Mouse (Mus musculus) olfactory bulb, adult 2 months (tissue): Measurements from ENCODE around the gene Arhgef1. TPM values are rescaled to one million over a fixed set of nuclear protein-coding genes. Genes with fewer than 3 reads are reported as not detected.
A peak's percentile ranks its signal among the peaks of the same experiment; 100 is the strongest.

Experiments used
- H3K27ac ChIP-seq: fragments of 200-500 bp; 2 replicates; pipeline ENCODE4 v1.5.1; 2012; ENCODE audit warnings: low read depth, low read length; ENCODE audit not compliant: insufficient read depth
- H3K4me1 ChIP-seq: fragments of 200-500 bp; 2 replicates; pipeline ENCODE4 v1.6.1; 2012; ENCODE audit warnings: low read length; ENCODE audit not compliant: control insufficient read depth, insufficient read depth
- H3K4me3 ChIP-seq: fragments of 200-500 bp; 2 replicates; pipeline ENCODE4 v1.5.1; 2012; ENCODE audit warnings: mild to moderate bottlenecking, low read depth, low read length, moderate library complexity; ENCODE audit not compliant: insufficient read depth
- CTCF ChIP-seq: fragments of 200-500 bp; IDR thresholded peaks from 2 replicates; pipeline ENCODE4 v1.5.1; 2012; ENCODE audit warnings: low read depth, mild to moderate bottlenecking, low read length, moderate library complexity; ENCODE audit not compliant: insufficient read depth
- POLR2A ChIP-seq: fragments of 200-500 bp; IDR thresholded peaks from 2 replicates; pipeline ENCODE4 v1.6.1; 2012; ENCODE audit warnings: mild to moderate bottlenecking, low read depth, low read length, moderate library complexity; ENCODE audit not compliant: insufficient read depth
- WGBS: fragments of 180-500 bp; shearing (Covaris S2); methylation state at CpG from one replicate; pipeline ENCODE4 v1.1.7; 2018; 5-methylcytosine and 5-hydroxymethylcytosine counted together
- polyA plus RNA-seq: library from polyadenylated mRNA; stranded (reverse); fragments of >200 nt; gene quantifications from 2 replicates; pipeline ENCODE4 v1.2.4, GENCODE M21; 2012; ENCODE audit warnings: low replicate concordance; ENCODE audit not compliant: missing spikeins, insufficient read depth, insufficient read length

The Arhgef1 gene
- polyA plus RNA-seq, 1 experiment: 291 TPM

GRCm38 (mm10) chr7:24869532-24870165 lies 33.1 kb upstream of the Arhgef1 start, which contains the start of the genes Lypd4 and Dmrtc2:
Lypd4 (minus strand) TSS chr7:24869941.
Dmrtc2 (plus strand) TSS chr7:24870057.
- TF ChIP-seq CTCF: no peak
- Histone ChIP-seq H3K27ac (no peak within 1 kb of the TSS), H3K4me1 (peaks cover 7% of the 10 kb centered on the region), H3K4me3 (no peak within 1 kb of the TSS)
- 62% methylated on average over 41 of the region's 41 CpGs for WGBS

- H3K27ac ChIP-seq: no peak overlapping the region
- TF ChIP-seq CTCF: no peak
- no peak for TF ChIP-seq POLR2A
- H3K4me1 ChIP-seq: no peaks in the 10 kb centered on the region
- no peak overlapping the region for H3K4me3 ChIP-seq
- WGBS: 81% methylated on average over 3 of the region's 3 CpGs
These were observed 25.1 kb upstream of the Arhgef1 start for GRCm38 (mm10) chr7:24877588-24877987.

GRCm38 (mm10) chr7:24879620-24880019 lies 23.1 kb upstream of the Arhgef1 start:
- TF ChIP-seq CTCF: no peak
- TF ChIP-seq POLR2A: no peak
- Histone ChIP-seq H3K4me1 (0 out of 2 replicates have a peak, but pooled peaks cover 2% of the 10 kb centered on the region), H3K4me3 (no peak overlapping the region), H3K27ac (no peak overlapping the region)
- 39% methylated on average over 2 of the region's 2 CpGs for WGBS

- Histone ChIP-seq H3K4me3 (no peak overlapping the region), H3K4me1 (peaks cover 12% of the 10 kb centered on the region), H3K27ac (no peak overlapping the region)
- WGBS: 94% methylated on average over 9 of the region's 9 CpGs
- TF ChIP-seq POLR2A: no peak
- no peak for TF ChIP-seq CTCF
These were observed 20.1 kb upstream of the Arhgef1 start for GRCm38 (mm10) chr7:24882416-24883199.

- TF ChIP-seq POLR2A (peak; percentile 96), CTCF (no peak)
- H3K27ac ChIP-seq: peak within 1 kb of the TSS; percentile 74
- WGBS: under 1% methylated on average over 57 of the region's 57 CpGs
- peaks cover 12% of the 10 kb centered on the region for H3K4me1 ChIP-seq
- peak within 1 kb of the TSS; percentile 71 for H3K4me3 ChIP-seq
These were observed 18.6 kb upstream of the Arhgef1 start, which contains the start of gene Rps19 for GRCm38 (mm10) chr7:24883896-24884692. Rps19 (plus strand) TSS chr7:24884371.

DNA sequence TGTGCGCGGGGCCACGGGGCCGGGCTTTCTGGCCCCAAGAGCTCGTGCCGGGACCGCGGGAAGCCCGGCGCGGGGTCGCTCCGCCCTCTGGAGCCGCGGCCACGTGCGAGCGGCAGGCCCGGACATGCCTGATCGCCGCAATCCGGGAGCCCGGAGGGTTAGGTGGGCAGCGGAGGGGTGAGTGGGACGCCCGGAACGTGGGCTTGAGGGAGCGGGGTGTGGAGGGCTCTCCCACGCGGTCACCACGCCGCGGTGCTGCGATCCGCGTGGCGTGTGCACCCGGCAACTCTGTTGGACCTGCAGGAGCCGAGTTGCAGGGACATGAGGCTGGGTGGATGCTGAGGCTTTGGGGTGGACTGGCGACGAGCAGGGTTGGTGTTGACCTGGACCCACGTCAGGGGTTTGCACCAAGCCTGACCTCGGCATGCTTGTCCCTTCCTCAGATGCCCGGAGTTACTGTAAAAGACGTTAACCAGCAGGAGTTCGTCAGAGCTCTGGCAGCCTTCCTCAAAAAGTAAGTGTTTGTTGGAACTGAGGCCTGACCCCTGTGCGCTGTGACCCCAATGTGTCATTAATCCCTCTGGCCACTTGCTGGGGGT lies 17.9 kb upstream of the Arhgef1 start:
- no peak for TF ChIP-seq CTCF
- no peak for TF ChIP-seq POLR2A
- H3K4me1 ChIP-seq: peaks cover 12% of the 10 kb centered on the region
- peak overlapping the region; percentile 29 for H3K27ac ChIP-seq
- under 1% methylated on average over 47 of the region's 47 CpGs for WGBS
- peak overlapping the region; percentile 71 for H3K4me3 ChIP-seq

- peaks cover 12% of the 10 kb centered on the region for H3K4me1 ChIP-seq
- H3K4me3 ChIP-seq: peak overlapping the region; percentile 71
- WGBS: 23% methylated on average over 12 of the region's 12 CpGs
- TF ChIP-seq POLR2A (no peak), CTCF (no peak)
- H3K27ac ChIP-seq: no peak overlapping the region
These were observed 17.0 kb upstream of the Arhgef1 start for GRCm38 (mm10) chr7:24885468-24886307.

DNA sequence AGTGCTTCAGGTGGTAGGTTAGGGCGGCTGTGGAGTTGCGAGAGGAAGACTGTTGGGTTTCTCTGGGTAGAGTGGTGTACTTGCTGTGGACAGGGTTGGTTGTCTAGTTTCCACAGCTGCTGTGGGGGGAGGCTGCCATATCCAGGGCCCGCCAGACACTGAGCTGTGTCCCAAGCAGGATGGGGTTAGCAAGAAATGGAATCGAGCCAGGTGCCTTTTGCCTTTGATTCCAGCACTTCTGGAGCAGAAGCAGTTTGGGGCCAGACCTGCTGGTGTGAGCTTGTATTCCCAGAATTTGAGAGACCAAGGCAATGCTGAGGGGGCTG lies 16.4 kb upstream of the Arhgef1 start:
- WGBS: 41% methylated on average over 4 of the region's 4 CpGs

More for the DNA sequence above, 16.4 kb upstream of the Arhgef1 start:
- no peak for TF ChIP-seq CTCF
- TF ChIP-seq POLR2A: no peak
- peaks cover 12% of the 10 kb centered on the region for H3K4me1 ChIP-seq
- no peak overlapping the region for H3K27ac ChIP-seq
- peak overlapping the region; percentile 0; the same call in 1 of the 2 replicates for H3K4me3 ChIP-seq
